Mouse (Mus musculus) ovary, adult 2 months (tissue): ENCODE data around the gene Irgc1. TPM values are rescaled to one million over a fixed set of nuclear protein-coding genes. Genes with fewer than 3 reads are reported as not detected.

Source experiments
- polyA plus RNA-seq: library from polyadenylated mRNA; depleted of rRNA; stranded (reverse); fragments of >200 nt; gene quantifications from 2 replicates; pipeline ENCODE4 v1.2.3, GENCODE M21; 2012; rRNA removed

Irgc1 gene
- 0.09 and 0.11 TPM in 2 replicates for polyA plus RNA-seq

GRCm38 (mm10) chr7:24451855-24452311, at the start of gene Irgc1:
Gene Irgc1, minus strand, starts transcription at chr7:24452297.

GRCm38 (mm10) chr7:24481474-24482207, 29.5 kb upstream of the Irgc1 start, which contains the start of gene Cadm4:
Gene Cadm4, plus strand, starts transcription at chr7:24482023.

GRCm38 (mm10) chr7:24462388-24463319, 10.6 kb upstream of the Irgc1 start, which contains the start of gene Plaur:
Gene Plaur, plus strand, starts transcription at chr7:24462484.

GRCm38 (mm10) chr7:24399256-24400081, 52.6 kb downstream of the Irgc1 start, which contains the start of gene Smg9:
Gene Smg9, plus strand, starts transcription at chr7:24399619.

Other genes with a start within 250 kb of the Irgc1 start
- gene Zfp111, start 240.9 kb downstream of the Irgc1 start, polyA plus RNA-seq: 2.0 and 2.8 TPM in 2 replicates
- 1.6 and 2.5 TPM in 2 replicates for gene Zfp109, start 214.7 kb downstream of the Irgc1 start, polyA plus RNA-seq
- 2.1 and 2.2 TPM in 2 replicates for gene Zfp108, start 197.5 kb downstream of the Irgc1 start, polyA plus RNA-seq
- gene Zfp93, start 181.9 kb downstream of the Irgc1 start, polyA plus RNA-seq: 1.7 and 2.2 TPM in 2 replicates
- gene Zfp61, start 151.1 kb downstream of the Irgc1 start, polyA plus RNA-seq: 6.8 and 7.4 TPM in 2 replicates
- 8.5 and 9.3 TPM in 2 replicates for gene Zfp94, start 135.6 kb downstream of the Irgc1 start, polyA plus RNA-seq
- gene Tescl, start 118.4 kb downstream of the Irgc1 start, polyA plus RNA-seq: 0.52 and 0.53 TPM in 2 replicates
- not detected in 2 replicates for gene Lypd5, start 103.1 kb downstream of the Irgc1 start, polyA plus RNA-seq
- 26.2 and 26.4 TPM in 2 replicates for gene Kcnn4, start 82.0 kb downstream of the Irgc1 start, polyA plus RNA-seq
- 57.8 and 74.7 TPM in 2 replicates for gene Smg9, start 52.7 kb downstream of the Irgc1 start, polyA plus RNA-seq
- 14.4 and 15.2 TPM in 2 replicates for gene Plaur, start 10.2 kb upstream of the Irgc1 start, polyA plus RNA-seq
- 39.2 and 47.2 TPM in 2 replicates for gene Cadm4, start 29.7 kb upstream of the Irgc1 start, polyA plus RNA-seq
- 64.6 and 76.6 TPM in 2 replicates for gene Zfp428, start 54.7 kb upstream of the Irgc1 start, polyA plus RNA-seq
- not detected in 2 replicates for gene AC161166.1, start 60.2 kb upstream of the Irgc1 start, polyA plus RNA-seq
- 21.1 and 23.3 TPM in 2 replicates for gene Irgq, start 78.4 kb upstream of the Irgc1 start, polyA plus RNA-seq
- 7.3 and 9.0 TPM in 2 replicates for gene Pinlyp, start 93.8 kb upstream of the Irgc1 start, polyA plus RNA-seq
- 68.3 and 73.5 TPM in 2 replicates for gene Xrcc1, start 94.0 kb upstream of the Irgc1 start, polyA plus RNA-seq
- 29.5 and 37.1 TPM in 2 replicates for gene Ethe1, start 135.2 kb upstream of the Irgc1 start, polyA plus RNA-seq
- gene Zfp575, start 135.3 kb upstream of the Irgc1 start, polyA plus RNA-seq: 0.87 and 0.89 TPM in 2 replicates
- gene Phldb3, start 158.5 kb upstream of the Irgc1 start, polyA plus RNA-seq: 2.6 and 3.5 TPM in 2 replicates
- gene Lypd3, start 184.3 kb upstream of the Irgc1 start, polyA plus RNA-seq: 3.0 and 3.6 TPM in 2 replicates
- not detected in 2 replicates for gene Tex101, start 224.4 kb upstream of the Irgc1 start, polyA plus RNA-seq